Mouse (Mus musculus) intestine, postnatal 0 days (tissue): ENCODE measurements around the gene Ralgps1. TPM values are rescaled to one million over a fixed set of nuclear protein-coding genes. Genes with fewer than 3 reads are reported as not detected.

ENCODE experiments used
- ATAC-seq: fragments of 200-750 bp; cut with Nextera tagmentation; 2 replicates; pipeline ENCODE4 v1.8.0; 2017; ENCODE audit warnings: mild to moderate bottlenecking, moderate TSS enrichment, moderate library complexity
- H3K27ac ChIP-seq: fragments of 300-500 bp; sonication (generic); 2 replicates; pipeline ENCODE4 v1.5.1; 2014; ENCODE audit warnings: mild to moderate bottlenecking, low read depth, low read length, moderate library complexity
- H3K27me3 ChIP-seq: fragments of 300-500 bp; sonication (generic); replicated peaks from 2 replicates; pipeline ENCODE4 v1.6.1; 2014; ENCODE audit warnings: low read length, mixed read lengths; ENCODE audit not compliant: control insufficient read depth, insufficient read depth
- H3K36me3 ChIP-seq: fragments of 300-500 bp; sonication (generic); 2 replicates; pipeline ENCODE4 v1.6.1; 2014; ENCODE audit warnings: mild to moderate bottlenecking, moderate library complexity; ENCODE audit not compliant: control insufficient read depth, insufficient read depth
- H3K4me1 ChIP-seq: fragments of 300-500 bp; sonication (generic); replicated peaks from 2 replicates; pipeline ENCODE4 v1.6.1; 2014; ENCODE audit warnings: antibody characterized with exemption, low read length, mixed read lengths; ENCODE audit not compliant: control insufficient read depth, insufficient read depth
- H3K4me2 ChIP-seq: fragments of 300-500 bp; sonication (generic); replicated peaks from 2 replicates; pipeline ENCODE4 v1.6.1; 2014; ENCODE audit warnings: low read depth, mild to moderate bottlenecking, moderate library complexity
- H3K4me3 ChIP-seq: fragments of 300-500 bp; sonication (generic); 2 replicates; pipeline ENCODE4 v1.5.1; 2014; ENCODE audit warnings: low read depth, low read length
- H3K9ac ChIP-seq: fragments of 300-500 bp; sonication (generic); 2 replicates; pipeline ENCODE4 v1.6.1; 2014; ENCODE audit warnings: mild to moderate bottlenecking, low read depth, low read length
- H3K9me3 ChIP-seq: fragments of 300-500 bp; sonication (generic); 2 replicates; pipeline ENCODE4 v1.6.1; 2016; ENCODE audit warnings: mixed run types; ENCODE audit not compliant: control insufficient read depth
- CTCF ChIP-seq: sonication (generic); IDR thresholded peaks from 2 replicates; pipeline ENCODE4 v1.5.1; 2016; ENCODE audit warnings: low read depth, mild to moderate bottlenecking, control low read depth, antibody characterized with exemption, moderate library complexity
- WGBS: fragments of 180-500 bp; shearing (Covaris S2); extraction: QIAGEN DNeasy Blood & Tissue Kit; methylation state at CpG from one replicate; pipeline ENCODE4 v1.1.7; 2014; 5-methylcytosine and 5-hydroxymethylcytosine counted together
- polyA plus RNA-seq: library from polyadenylated mRNA; unstranded; fragments of >200 nt; fragmentation: Nextera tagmentation; extraction: Ambion mirVana; gene quantifications from 2 replicates; pipeline ENCODE4 v1.2.1, GENCODE M21; 2015

Gene Ralgps1
- polyA plus RNA-seq, 1 experiment from 2014 or later = 4.0 TPM

DNA sequence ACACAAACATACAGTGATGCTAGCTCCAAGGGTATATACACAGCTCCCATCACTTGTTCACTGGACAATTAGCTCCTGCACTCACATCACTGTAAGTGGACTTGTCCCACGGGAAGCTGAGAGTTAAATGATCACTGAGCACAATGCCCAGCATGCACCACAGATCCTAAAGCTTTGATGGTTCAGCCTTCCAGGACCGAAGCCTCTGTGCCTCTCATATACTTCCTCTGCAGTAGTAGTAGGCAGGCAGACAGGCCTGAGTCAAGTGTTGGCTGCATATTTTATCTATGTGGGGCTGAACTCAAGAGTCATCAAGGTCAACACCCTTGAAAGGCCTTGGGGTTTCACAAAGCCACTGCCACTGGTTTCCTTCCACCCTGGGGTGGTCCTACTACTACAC is 49.6 kb downstream of the Ralgps1 start:
- Histone ChIP-seq H3K4me1 (no peaks in the 10 kb centered on the region), H3K9me3 (no peaks in the 10 kb centered on the region), H3K4me3 (no peak overlapping the region), H3K27me3 (no peaks in the 10 kb centered on the region), H3K36me3 (peaks cover 15% of the 10 kb centered on the region; the same call in 1 of the 2 replicates), H3K4me2 (no peak overlapping the region), H3K9ac (no peak overlapping the region), H3K27ac (no peak overlapping the region)
- ATAC-seq = no peak
- 87% methylated on average over 2 of the region's 2 CpGs for WGBS
- TF ChIP-seq CTCF = no peak

DNA sequence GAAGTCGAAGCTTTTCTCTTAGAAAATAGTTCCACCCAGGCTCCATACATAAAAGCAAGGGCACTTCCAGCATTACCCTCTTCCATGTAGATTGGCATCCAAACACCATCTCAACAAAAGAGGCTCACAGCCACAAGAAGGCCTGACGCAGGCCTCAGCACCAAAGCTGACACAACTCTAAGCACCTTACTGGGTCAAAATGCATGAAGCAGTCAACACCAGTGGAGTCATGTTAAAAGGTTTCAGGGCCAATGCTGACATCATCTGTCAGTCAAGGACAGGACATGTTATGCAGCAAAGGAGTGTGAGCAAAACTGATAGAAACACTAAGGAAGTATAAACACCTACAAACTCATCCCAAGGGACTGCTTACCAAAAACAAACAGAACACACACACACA is 50.3 kb downstream of the Ralgps1 start:
- H3K9me3 ChIP-seq = no peaks in the 10 kb centered on the region
- 92% methylated on average over 2 of the region's 2 CpGs for WGBS
- no peak overlapping the region for H3K4me3 ChIP-seq
- ATAC-seq = no peak
- no peaks in the 10 kb centered on the region for H3K27me3 ChIP-seq
- H3K4me2 ChIP-seq = no peak overlapping the region
- H3K9ac ChIP-seq = no peak overlapping the region
- no peaks in the 10 kb centered on the region for H3K4me1 ChIP-seq
- no peak overlapping the region for H3K27ac ChIP-seq
- TF ChIP-seq CTCF = no peak
- H3K36me3 ChIP-seq = peaks cover 15% of the 10 kb centered on the region; the same call in 1 of the 2 replicates

DNA sequence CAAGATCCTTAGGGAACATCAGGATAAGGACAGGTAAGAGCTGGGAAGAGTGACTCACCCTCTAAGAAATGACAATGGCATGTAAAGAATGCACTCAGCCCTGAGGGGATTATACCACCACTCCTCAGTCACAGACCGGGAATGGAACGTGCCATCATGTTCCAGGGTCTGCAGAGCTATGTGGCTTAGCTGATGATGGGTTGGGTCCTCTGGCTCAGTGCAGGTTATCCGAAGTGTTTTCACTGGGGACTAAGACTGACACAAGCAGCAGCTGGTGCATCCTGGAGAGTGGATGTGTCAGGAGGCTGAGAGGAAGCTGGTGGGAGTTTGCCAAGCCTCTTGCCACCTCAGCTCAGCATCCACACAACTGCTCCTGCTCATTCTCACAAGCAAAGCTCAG is 50.7 kb downstream of the Ralgps1 start:
- H3K27ac ChIP-seq = no peak overlapping the region
- peaks cover 15% of the 10 kb centered on the region; the same call in 1 of the 2 replicates for H3K36me3 ChIP-seq

DNA sequence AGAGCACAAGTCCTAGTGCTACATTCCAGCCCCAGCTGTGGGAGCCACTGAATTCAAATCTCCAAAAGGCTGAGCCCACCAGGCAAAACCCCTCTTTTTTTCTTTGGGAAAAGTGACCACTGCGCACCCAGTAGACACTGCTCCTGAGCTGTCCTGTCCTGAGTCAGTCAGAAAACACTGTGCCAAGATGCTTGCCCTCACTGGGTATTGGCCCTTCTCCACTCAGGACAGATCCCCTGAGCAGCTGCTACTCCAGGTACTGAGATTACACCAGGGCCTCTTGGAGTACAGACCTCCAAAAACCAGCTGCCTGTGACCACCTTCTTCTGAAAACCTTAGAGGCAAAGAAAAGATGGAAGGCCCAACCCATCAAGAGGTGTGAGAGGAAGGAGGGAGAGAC is 51.4 kb downstream of the Ralgps1 start:
- Histone ChIP-seq H3K4me3 (no peak overlapping the region), H3K4me1 (no peaks in the 10 kb centered on the region), H3K9me3 (no peaks in the 10 kb centered on the region), H3K27me3 (no peaks in the 10 kb centered on the region), H3K9ac (no peak overlapping the region), H3K36me3 (peaks cover 15% of the 10 kb centered on the region; the same call in 1 of the 2 replicates), H3K27ac (no peak overlapping the region), H3K4me2 (no peak overlapping the region)
- 100% methylated on average over 1 of the region's 1 CpGs for WGBS
- ATAC-seq = no peak
- TF ChIP-seq CTCF = no peak

More for the DNA sequence above, 50.7 kb downstream of the Ralgps1 start:
- Histone ChIP-seq H3K9ac (no peak overlapping the region), H3K9me3 (no peaks in the 10 kb centered on the region), H3K4me1 (no peaks in the 10 kb centered on the region), H3K4me3 (no peak overlapping the region), H3K4me2 (no peak overlapping the region), H3K27me3 (no peaks in the 10 kb centered on the region)
- no peak for TF ChIP-seq CTCF
- ATAC-seq = no peak
- 37% methylated on average over 3 of the region's 3 CpGs for WGBS

DNA sequence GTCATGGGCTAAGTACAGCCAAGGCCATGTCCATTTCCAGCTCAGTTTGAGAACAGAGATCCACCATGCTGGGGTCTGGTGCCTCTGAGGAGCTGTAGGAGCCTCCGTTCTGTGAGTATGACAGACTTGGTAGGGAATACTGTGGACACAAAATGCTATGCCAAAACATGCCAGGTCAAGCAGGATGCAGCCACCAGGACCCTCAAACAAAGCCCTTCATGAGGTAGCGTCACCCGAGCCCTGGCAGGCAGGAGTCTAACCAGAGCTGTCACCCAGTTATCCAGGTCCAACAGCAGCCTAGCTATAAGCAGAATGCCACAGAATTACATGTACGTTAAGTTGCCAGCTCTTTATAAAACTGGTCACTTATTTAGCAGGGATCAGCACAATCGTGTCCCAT is 51.8 kb downstream of the Ralgps1 start:
- Histone ChIP-seq H3K9me3 (no peaks in the 10 kb centered on the region), H3K4me2 (no peak overlapping the region), H3K9ac (no peak overlapping the region), H3K4me3 (no peak overlapping the region), H3K4me1 (no peaks in the 10 kb centered on the region), H3K27me3 (no peaks in the 10 kb centered on the region), H3K27ac (no peak overlapping the region), H3K36me3 (peaks cover 15% of the 10 kb centered on the region; the same call in 1 of the 2 replicates)
- no peak for TF ChIP-seq CTCF
- no peak for ATAC-seq
- 90% methylated on average over 5 of the region's 5 CpGs for WGBS

DNA sequence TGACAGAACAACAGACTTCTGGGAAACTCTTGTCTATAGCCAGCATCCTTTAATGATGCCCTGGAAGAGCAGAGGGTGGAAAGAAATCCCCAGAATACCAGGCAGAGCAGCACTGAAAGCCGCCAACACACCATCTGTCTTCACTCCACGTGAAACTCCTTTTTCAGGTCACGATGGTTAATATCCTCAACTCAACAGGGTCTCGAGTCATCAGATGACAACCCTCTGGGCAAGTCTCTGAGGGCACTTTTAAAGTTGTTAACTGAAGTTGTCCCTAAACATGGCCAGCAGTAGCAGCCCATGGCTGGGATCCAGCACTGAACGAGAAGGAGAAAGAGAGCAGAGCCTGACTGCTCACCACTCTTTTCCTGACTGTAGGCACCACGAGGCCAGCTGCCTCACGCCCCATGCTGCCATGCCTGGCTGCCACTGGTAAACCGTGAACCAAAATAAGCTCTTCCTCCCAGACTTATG is 52.8 kb downstream of the Ralgps1 start:
- H3K27ac ChIP-seq = no peak overlapping the region
- no peaks in the 10 kb centered on the region for H3K27me3 ChIP-seq
- peaks cover 15% of the 10 kb centered on the region; the same call in 1 of the 2 replicates for H3K36me3 ChIP-seq
- 80% methylated on average over 8 of the region's 8 CpGs for WGBS
- no peak for TF ChIP-seq CTCF
- H3K4me2 ChIP-seq = no peak overlapping the region
- no peaks in the 10 kb centered on the region for H3K4me1 ChIP-seq
- H3K4me3 ChIP-seq = no peak overlapping the region
- ATAC-seq = no peak
- H3K9ac ChIP-seq = no peak overlapping the region
- H3K9me3 ChIP-seq = no peaks in the 10 kb centered on the region

DNA sequence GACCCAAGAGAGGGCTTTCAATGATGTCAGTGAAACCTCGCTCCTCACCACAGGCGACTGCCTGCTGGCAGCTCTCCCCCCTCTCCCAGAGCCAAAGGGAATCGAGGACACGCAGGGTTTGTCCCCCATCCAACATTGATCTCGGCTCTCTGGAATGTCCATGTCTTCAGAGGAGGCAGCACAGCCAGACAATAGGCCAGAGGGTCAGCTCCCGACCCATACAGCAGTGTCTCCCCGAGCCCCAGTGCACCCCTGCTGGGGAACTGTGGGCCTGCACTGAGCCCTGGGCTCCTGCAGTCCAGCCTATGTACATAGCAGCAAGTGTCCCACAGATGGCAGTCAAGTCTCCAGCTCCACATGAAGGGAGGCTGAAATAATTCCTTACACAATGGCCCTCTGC is 54.8 kb downstream of the Ralgps1 start:
- ATAC-seq = peak; percentile 79
- Histone ChIP-seq H3K9ac (no peak overlapping the region), H3K27ac (no peak overlapping the region), H3K36me3 (no peaks in the 10 kb centered on the region), H3K4me3 (no peak overlapping the region), H3K9me3 (no peaks in the 10 kb centered on the region), H3K4me1 (no peaks in the 10 kb centered on the region), H3K4me2 (no peak overlapping the region), H3K27me3 (no peaks in the 10 kb centered on the region)
- WGBS = 51% methylated on average over 7 of the region's 7 CpGs
- TF ChIP-seq CTCF = peak; percentile 94
